Mouse (Mus musculus): ENCODE results near the gene Ift20.
"Not testable (repeated sequence)": the region's sequence is repeated elsewhere in the genome, so short reads cannot be mapped to it uniquely, and the experiment has no call there.

DNA sequence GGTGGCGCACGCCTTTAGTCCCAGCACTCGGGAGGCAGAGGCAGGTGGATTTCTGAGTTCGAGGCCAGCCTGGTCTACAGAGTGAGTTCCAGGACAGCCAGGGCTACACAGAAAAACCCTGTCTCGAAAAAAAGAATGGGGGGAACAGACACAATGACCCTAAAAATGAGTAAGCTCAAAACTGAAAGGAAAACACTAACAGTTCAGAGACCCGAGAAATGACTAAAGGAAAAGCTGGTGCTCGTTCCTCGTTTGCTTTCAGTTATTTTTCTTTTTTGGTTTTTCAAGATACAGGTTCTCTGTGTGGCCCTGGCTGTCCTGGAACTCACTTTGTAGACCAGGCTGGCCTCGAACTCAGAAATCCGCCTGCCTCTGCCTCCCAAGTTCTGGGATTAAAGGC lies 4.6 kb upstream of the Ift20 start:
- TF ChIP-seq CTCF (IDR thresholded peaks at IDR 0.05; ENCODE audit: borderline replicate concordance, insufficient read depth, low read length); POLR2A (IDR thresholded peaks at IDR 0.05; ENCODE audit: low read depth, low read length): not testable (repeated sequence)
